Mouse (Mus musculus): Measurements from ENCODE around the gene Tekt5.

- TF ChIP-seq POLR2A (IDR thresholded peaks at IDR 0.05; ENCODE audit: low read depth, low read length) (no peak), CTCF (IDR thresholded peaks at IDR 0.05; ENCODE audit: extremely low read depth, insufficient read depth, insufficient read length, insufficient replicate concordance) (peak; percentile 77; the same call in 1 of the 2 replicates)
Observed at GRCm38 (mm10) chr16:10415976-10416375, 20.7 kb upstream of the Tekt5 start.

Data from spleen, adult 2 months (tissue).